Mouse (Mus musculus) spleen, embryonic (tissue): ENCODE measurements at regions not wholly inside any gene's neighbourhood (a gene's known extent, or its start where the extent isn't known, plus 50 kb on each side); places are given as distances from the start of the nearest gene placed in this dataset.

Experiments
- CTCF ChIA-PET: fragments of 350-600 bp; sonication (Branson Sonifier 250); formaldehyde crosslinking; loops from one replicate; lab custom pipeline; 2022; lab: Charles Lee

DNA sequence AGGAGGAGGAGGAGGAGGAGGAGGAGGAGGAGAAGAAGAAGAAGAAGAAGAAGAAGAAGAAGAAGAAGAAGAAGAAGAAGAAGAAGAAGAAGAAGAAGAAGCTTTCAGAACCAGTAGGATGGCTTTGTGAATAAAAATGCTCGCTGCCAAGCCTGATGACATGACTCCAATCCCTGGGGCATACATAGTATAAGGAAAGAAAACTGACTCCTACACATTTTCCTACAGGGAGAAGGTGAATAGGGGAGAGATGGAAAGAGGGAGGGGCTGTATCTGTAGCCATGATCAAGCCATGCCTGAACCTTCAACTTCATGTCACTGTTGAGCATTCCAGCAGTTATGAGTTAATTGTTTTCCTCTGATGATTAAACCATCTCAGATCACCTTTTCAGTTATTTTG lies 460.2 kb upstream of the Gm10131 start:
- CTCF ChIA-PET = no interaction called here

DNA sequence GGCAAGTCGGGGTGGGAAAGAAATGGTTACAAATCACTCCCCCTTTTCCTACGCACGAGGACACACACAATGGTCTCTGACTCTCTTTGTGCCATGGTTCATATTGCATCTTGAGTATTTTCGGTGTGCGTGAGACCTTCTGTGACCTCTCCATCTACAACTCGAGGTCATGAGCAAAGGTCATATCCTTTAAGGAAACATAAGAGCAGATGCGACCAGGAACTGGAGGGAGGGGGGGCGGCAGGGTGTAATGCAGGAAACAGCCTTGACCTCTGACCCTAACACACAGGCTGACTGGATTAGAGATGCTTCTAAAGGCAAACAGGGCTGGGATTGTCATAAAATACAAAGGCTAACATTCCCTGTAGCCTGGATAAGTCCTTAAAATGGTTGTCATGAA lies 450.7 kb upstream of the Gm10131 start:
- CTCF ChIA-PET = no interaction called here

DNA sequence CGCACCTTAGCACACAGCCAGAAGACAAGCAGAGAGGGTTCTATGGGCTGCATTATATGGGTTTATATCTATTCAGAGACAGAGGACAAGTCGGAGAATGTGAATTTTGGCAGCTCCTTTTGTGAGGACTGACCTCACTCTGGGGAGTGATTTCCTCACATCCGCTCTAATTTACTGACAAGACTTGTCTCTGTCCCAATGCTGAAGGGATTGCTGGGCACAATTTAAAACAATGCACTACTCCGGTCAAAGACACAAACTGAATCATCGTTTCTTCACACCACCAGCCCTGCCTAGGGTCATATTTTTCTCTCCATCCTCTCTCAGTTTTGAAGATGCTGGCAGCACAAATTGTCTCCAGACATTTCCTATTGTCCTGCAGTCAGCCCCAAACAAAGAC lies 438.2 kb upstream of the Gm10131 start:
- CTCF ChIA-PET = no interaction called here

DNA sequence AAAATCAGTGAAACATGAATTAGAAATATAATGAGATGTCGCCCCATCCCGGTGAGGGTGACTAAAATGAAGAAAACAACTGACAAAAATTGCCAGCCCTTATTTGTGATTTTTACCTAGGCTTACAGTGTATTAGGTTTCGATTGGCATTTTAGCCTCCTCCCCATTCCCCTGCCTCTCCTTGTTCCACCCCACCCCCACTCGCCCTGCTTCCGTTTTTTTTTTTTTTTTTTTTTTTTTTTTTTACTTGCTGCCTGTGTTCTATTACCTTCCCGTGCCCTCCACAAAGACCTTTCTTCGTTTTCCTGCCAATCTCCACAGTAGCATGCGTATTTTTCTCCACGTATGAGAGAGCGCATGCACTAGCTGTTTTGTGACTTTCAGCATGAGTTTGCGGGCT lies 435.3 kb upstream of the Gm10131 start:
- CTCF ChIA-PET = no interaction called here

DNA sequence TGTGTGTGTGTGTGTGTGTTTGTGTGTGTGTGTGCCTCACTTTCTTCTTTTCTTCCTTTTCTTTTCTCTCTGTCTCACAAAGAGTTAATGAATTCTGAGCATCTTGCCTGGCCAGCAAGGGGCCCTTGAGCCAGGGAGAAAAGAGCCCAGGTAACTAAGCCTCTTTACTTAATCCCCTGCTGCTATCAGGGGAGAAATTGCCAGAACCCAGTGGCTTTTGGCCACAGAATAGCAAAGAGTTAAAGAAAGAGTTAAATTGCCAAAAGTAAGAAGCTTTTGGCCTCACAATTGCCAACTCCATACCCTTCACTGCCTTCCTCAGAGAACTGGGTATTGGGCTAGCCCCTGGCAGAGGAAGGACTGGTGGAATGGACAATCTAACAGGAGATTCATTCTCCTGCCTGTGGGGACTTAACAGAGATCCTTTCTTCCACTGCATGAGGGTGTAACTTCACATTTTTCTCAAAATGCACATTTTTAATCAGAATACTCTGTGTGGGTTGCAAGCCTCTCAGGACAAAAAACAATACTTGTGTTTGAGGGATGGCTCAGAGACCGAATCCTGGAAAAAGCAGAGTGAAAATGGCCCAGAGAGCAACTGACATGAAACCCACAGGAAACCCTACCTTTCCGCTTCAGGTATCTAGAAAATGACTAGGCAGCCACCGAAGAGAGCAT lies 431.0 kb upstream of the Gm10131 start:
- CTCF ChIA-PET = no interaction called here

DNA sequence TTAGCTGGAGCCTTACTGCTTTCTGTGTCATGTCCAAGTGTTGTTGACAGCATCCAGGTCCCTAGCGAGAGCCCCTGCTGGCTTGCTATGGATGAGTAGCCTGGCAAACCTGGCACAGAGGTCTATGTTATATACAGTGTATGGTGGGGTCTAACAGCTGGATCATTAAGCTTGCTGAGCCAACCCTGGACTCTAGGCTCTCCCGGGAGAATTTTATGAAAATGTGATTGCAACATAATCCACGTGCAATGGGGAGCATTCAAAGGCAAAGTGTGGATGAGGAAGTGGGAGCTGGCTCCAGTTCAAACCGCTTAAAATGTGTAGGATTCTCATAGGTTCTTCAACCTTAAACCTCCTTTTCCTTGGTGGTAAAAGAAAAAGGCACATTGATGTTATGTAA lies 427.7 kb upstream of the Gm10131 start:
- CTCF ChIA-PET = no interaction called here

DNA sequence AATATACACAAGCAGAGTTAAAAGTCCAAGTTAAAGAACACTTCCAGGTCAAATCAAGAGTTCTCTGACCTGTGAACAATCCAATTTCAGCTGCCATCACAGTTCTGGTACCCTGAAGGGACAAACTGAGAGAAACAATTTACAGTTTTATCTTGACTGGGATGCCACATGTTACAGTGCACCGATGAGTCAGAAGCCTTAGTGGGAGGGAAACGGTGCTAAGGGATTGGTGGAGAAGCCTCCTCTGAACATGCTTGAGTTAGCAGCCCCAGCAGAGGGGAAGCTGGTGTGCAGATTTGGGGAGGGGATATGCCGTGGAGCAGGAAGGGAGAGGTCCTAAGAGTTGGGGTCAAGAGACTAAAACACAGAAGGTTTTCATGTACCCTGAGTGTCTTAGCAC lies 423.9 kb upstream of the Gm10131 start:
- CTCF ChIA-PET = no interaction called here

DNA sequence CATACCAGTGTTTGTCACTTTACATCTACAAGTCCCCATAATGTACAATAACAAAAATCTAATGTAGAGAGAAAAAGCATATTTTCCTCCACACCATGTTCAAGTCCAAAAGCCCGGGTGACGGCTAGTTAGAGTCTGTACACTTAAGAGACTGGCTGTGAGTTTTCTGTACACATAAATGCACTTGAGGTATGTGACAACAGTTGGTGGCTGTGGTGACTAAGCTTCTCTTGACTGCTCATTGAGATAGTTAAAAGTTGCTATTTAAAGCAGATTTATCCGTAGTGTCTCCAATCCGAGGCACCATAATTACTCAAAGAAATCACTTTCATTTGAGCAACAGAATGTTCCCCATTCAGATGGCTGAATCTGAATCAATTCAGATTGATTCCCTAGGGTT lies 421.9 kb upstream of the Gm10131 start:
- CTCF ChIA-PET = no interaction called here

DNA sequence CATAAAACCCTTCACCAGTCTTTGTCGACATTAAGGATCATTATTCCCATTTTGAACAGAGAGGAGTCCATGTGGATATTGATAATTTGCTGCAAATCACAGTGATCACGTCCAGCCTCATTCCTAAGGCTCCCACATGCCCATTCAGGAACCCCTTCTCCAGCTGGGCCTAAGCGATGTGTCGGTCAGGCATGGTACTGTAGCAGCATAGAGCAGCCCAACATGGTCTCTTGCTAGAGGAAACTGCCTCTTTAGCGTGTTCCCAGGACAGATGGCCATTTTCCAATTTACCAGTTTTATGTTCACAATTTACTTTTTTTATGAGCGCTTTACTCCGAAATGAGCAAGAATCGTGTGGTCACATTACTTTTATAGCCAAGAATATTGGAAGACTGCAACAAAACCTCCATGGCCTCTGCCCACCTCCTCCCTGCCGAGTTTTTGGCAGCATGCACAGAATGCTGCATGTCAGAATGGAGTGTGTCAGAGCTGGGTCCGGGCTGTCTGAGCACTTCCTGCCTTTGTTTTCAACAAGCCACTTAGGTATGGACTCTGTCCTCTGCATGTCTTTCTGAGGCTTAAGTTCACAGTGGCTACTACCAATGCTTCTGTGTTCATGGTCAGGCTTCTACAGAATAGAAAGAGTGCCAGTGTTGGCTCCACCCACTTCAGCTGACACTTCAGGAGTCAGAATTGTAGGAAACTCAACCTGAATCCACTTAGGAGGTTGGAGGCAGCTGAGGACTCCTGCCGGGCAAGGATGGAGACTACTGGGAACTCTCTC lies 419.6 kb upstream of the Gm10131 start:
- CTCF ChIA-PET = no interaction called here

DNA sequence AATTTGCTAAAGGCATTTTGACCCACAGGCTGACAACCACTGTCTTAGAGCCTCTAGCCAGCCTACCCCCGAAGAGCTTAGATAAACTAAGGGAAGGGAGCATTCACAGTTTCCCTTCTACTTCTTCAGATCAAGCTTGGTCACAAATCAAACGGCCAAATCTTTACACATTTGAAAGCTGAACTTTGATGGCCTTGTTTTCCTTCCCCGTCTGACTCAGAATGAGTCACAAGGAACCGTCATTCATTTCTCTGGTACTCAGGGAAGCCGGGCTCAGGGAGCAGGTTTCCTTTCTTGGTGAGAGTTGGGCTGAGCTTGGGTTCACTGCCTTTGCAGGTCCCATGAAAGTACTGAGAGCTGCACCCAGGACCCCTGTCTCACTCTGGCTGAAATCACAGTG lies 418.5 kb upstream of the Gm10131 start:
- CTCF ChIA-PET = no interaction called here

DNA sequence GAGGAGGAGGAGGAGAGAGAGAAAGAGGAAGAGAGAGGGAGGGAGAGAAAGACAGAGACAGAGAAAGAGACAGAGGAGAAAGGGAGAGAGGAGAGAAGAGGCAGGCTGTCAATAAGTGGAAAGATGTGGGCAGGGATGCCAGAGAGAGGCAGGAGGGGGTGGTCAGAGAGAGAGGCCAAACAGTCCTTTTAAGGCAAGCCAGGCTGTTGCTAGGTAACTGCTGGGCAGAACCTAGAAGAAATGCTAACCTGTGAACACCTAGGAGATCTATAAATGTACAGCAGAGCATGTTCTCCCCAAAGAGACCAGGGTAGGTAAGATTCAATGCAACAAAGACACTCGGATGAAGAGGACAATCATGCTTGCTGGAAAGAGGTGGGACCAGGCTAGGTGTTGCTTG lies 417.9 kb upstream of the Gm10131 start:
- CTCF ChIA-PET = interaction anchor here (0.7 kb wide), 1 partner anchor 112 kb away, joined by 7 read pairs; no protein-coding TSS in a partner anchor

DNA sequence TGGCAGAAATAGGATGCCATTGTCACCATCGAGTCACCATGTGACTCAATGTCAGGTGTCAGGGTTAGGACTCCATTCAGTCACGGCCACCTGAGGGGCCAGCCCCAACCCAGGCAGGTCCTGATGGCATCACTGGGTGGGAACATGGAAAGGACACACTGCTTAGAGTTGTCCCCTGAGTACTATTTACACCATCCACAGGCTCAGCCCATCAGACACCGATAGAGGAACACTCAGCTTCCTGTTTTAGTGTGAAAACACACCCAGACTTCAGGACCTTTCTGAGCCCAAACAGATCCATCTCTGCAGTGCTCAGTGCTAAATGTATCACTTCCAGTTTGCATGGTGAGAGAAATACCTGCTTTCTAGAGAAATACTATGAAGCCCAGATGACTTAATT lies 416.7 kb upstream of the Gm10131 start:
- CTCF ChIA-PET = no interaction called here

DNA sequence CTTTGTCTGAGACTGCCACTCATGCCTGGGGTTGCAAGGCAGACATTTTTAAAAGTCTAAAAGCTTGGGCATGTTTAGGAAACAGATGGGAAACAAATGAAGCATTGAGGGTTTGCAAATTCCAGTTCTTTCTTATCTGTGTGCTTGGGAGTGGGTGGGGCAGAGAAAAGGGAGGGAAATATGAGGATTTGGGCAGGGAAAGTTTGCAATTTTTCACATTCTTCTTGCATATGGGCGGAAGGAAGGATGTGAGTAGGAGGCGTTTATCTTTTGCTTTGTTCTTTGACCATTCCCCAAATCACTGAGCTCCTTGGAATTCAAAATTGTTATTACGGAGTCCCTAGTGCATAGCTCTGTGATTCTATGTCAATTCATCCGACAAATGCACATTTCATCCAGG lies 413.7 kb upstream of the Gm10131 start:
- CTCF ChIA-PET = interaction anchor here (0.6 kb wide), 1 partner anchor 301 kb away, joined by 8 read pairs; no protein-coding TSS in a partner anchor

DNA sequence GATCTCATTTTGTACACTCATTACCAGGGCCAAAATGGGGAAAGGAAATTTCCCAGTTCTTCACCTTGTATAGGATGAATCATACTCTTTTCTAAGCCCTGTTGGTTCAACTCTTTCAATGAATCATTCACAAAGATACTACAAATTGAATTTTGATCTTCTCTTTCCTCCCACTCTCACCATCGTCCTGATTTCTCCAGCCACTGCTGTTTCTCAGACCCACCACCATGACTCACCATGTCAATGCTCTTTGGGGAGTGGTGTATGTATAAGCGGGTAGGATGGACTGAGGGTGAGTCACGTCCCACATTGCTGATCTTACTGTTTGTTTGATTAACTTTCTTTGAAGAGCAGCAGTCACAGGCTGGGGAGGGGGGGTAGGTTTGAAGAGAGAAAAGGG lies 412.3 kb upstream of the Gm10131 start:
- CTCF ChIA-PET = no interaction called here

DNA sequence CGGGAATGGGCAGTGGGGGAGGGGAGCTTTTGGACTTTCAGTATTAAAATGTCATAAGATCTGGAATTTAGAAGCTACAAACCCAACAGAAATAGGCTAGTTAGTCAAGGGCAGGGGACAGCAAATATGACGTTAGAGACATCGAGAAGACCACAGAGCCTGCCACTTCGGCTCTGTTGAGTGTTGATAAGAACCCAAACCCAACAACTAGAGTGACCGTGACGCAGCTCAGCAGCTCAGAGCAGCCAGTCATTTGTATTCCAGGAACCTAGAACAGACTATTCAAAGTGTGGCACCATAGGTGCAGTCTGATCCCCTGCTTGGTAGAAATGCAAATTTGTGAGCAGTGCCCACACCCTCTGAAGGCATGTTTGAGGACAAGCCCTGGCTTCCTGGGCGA lies 409.8 kb upstream of the Gm10131 start:
- CTCF ChIA-PET = no interaction called here

DNA sequence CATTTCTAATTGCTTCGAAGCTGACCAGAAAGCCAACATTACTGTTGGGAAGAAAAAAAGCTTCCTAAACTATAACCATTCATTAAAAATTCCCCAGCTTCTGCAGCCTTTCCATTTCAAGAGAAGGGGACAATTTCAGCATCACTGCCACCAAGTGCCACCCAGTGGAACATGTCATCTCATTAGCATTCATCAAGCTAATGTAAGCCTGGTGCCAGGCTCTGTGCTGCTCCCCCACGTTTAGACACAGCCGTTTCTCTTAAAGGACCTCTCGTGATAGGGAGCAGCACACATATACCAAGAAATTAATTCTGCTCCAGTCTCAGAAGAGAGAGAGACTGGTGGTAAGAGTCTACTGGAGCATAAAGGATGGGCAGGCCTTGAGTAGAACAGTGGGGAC lies 409.1 kb upstream of the Gm10131 start:
- CTCF ChIA-PET = no interaction called here

DNA sequence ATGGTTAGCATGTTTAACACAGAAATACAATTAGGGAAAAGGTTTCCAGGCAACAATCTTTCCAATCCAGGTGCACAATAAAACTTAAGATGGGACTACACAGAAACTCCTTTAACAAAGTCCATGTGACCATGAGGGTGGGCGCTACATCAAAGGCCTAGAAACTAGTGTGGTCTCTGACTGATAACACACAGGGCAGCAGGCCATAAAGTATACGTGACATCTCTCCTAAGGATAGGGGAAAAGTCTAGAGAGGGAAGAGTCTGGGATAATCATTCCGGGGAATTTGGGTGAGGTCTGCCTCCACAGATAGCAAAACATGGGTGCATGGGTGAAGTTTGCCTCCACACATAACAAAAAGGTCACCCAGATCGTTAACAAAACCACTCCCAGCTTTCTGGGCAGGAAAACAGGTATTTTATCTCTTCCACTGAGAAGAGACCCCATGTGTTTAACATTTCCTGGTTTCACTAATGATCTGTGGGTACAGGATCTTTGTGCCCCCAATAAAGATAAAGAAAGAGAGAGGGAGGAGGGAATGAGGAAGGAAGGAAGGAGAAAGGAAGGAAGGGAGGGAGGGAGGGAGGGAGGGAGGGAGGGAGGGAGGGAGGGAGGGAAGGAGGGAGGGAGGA lies 402.0 kb upstream of the Gm10131 start:
- CTCF ChIA-PET = no interaction called here

DNA sequence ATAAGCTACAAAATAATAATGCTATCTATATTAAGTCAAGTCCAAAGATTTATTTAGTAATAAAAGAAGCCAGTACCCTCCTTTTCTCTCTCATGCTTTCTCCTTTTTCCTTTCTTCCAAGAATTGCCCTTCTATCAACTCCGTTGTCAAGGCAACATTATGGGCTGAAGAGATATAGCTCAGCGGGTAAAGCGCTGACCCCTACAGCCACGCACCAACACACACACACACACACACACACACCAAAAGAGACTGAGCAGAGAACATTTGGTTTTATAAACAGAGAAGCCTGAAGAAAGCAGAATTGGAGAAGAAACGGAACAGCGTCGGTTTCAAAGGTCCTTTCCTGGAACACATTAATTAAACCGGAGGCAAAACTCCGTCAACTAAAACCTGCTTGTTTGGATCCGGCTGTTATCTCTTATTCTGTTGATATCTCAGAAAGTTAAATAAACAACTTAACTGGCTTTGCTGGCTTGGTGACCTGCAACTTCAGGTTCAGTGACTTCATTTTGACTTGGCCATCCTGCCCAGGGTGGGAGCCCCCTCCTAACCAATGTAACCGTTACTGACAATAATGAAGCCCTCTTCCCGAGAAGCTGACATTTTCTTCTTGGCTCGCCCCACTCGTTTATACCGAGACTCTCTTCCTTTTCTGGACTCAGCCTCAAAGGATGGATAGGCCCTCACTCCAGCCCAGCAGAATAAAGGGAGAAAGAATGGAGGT lies 394.5 kb upstream of the Gm10131 start:
- CTCF ChIA-PET = no interaction called here

DNA sequence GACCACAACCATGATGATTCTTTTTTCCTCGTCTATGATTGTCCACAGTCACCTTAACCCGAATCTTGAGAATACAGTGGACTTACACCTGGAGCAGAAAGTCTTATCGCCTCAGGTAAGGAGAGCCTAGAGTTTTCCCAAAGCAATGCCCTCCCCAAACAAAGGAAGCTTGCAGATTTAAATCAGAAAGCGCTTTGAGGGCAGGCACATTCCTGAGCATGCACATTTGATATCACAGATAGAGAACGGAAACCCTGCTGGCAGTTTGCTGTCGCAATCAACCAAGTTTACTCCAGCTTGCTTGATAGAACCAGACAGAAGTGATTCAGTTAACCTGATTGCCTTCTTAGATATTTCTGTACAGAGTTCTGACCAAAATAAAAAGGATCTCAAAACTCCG lies 393.6 kb upstream of the Gm10131 start:
- CTCF ChIA-PET = no interaction called here

DNA sequence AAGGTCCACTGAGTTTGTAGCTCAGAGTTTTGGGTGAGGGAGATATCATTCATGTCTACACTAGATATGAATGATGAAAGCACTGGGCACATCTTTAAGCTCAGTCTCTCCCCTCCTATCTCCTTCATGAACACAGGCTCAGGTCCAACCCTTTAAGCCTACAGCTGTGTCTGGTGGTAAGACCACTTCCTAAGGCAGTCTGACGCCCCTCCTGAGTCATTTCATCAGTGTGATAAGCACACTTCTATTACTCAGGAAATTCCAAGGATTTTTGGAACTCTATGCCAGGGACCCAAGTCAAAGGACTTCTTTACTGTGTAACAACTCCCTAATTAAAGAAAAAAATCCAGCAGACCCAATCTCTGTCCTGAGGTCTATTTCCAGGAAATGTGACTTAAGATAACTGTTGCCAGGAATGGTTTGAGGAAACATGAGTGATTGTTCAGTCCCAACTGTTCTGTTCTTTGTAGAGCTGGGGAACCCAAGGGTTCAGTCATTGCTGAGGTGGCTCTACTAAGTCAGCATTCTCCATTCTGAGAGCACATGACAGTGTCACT lies 391.1 kb upstream of the Gm10131 start:
- CTCF ChIA-PET = no interaction called here

DNA sequence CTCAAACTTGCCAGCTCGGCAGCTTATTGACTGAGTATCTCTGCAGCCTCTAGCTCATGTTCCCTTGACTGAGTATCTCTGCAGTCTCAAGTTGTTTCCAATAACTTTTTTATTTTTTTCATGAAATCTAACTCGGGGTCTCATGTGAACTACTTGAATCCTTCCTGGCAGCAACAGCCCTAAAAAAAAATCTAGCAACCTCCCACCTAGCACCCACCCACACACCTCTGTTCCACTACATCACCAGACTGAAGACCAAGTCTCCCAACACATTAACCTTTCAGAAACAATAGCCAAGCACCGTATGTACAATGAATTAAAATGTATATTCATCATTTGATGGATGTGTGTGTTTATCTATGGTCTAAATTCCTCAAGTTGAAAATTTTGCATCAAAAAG lies 387.7 kb upstream of the Gm10131 start:
- CTCF ChIA-PET = no interaction called here

DNA sequence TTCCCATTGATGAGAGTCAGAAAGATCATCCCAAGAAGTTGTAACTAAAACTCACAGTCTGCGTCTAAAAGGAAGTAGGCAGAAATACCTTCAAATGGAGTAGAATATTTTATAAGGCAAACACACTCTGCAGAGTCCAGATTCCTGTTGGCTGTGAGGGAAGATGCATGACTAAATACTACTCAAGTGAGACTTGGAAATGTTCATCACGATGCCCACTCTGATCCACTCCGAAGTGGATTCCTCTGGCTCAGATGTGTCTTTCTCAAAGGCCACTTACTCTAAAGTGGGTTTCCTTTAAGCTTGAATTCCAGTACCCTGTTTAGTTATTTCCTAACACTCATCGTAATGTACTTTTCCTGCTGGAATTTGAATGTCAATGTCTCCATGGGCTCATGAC lies 385.2 kb upstream of the Gm10131 start:
- CTCF ChIA-PET = no interaction called here
